Mouse (Mus musculus): ENCODE measurements around the gene Rnd1. TPM values are rescaled to one million over a fixed set of nuclear protein-coding genes. Genes with fewer than 3 reads are reported as not detected.

Rnd1 gene
- polyA plus RNA-seq, 1 experiment = not detected

GRCm38 (mm10) chr15:98685926-98686325, 8.7 kb upstream of the Rnd1 start:
- WGBS = 69% methylated on average over 3 of the region's 3 CpGs

GRCm38 (mm10) chr15:98683746-98684145, 6.5 kb upstream of the Rnd1 start:
- WGBS = 94% methylated on average over 1 of the region's 1 CpGs
- Histone ChIP-seq H3K4me1 (ENCODE audit: control insufficient read depth, insufficient read depth, low read length) (no peaks in the 10 kb centered on the region), H3K27ac (ENCODE audit: insufficient read depth, low read depth, low read length) (no peak overlapping the region), H3K4me3 (ENCODE audit: insufficient read depth, low read depth, low read length) (no peak overlapping the region)
- TF ChIP-seq POLR2A (IDR thresholded peaks at IDR 0.05; ENCODE audit: insufficient read depth, low read depth, low read length) (no peak), CTCF (IDR thresholded peaks at IDR 0.05; ENCODE audit: insufficient read depth, low read depth, low read length) (no peak)

More at GRCm38 (mm10) chr15:98685926-98686325, 8.7 kb upstream of the Rnd1 start:
- Histone ChIP-seq H3K4me3 (ENCODE audit: insufficient read depth, low read depth, low read length) (no peak overlapping the region), H3K4me1 (ENCODE audit: control insufficient read depth, insufficient read depth, low read length) (no peaks in the 10 kb centered on the region), H3K27ac (ENCODE audit: insufficient read depth, low read depth, low read length) (no peak overlapping the region)
- TF ChIP-seq CTCF (IDR thresholded peaks at IDR 0.05; ENCODE audit: insufficient read depth, low read depth, low read length) (no peak), POLR2A (IDR thresholded peaks at IDR 0.05; ENCODE audit: insufficient read depth, low read depth, low read length) (no peak)

- no peak overlapping the region for H3K27ac ChIP-seq (ENCODE audit: insufficient read depth, low read depth, low read length)
- no peak overlapping the region for H3K4me3 ChIP-seq (ENCODE audit: insufficient read depth, low read depth, low read length)
- WGBS = 77% methylated on average over 10 of the region's 10 CpGs
- TF ChIP-seq POLR2A (IDR thresholded peaks at IDR 0.05; ENCODE audit: insufficient read depth, low read depth, low read length) = no peak
- H3K4me1 ChIP-seq (ENCODE audit: control insufficient read depth, insufficient read depth, low read length) = no peaks in the 10 kb centered on the region
Measured at GRCm38 (mm10) chr15:98683177-98683576, 5.9 kb upstream of the Rnd1 start.

- Histone ChIP-seq H3K4me3 (ENCODE audit: insufficient read depth, low read depth, low read length) (no peak overlapping the region), H3K27ac (ENCODE audit: insufficient read depth, low read depth, low read length) (no peak overlapping the region), H3K4me1 (ENCODE audit: control insufficient read depth, insufficient read depth, low read length) (no peaks in the 10 kb centered on the region)
- TF ChIP-seq CTCF (IDR thresholded peaks at IDR 0.05; ENCODE audit: insufficient read depth, low read depth, low read length) = no peak
- TF ChIP-seq POLR2A (IDR thresholded peaks at IDR 0.05; ENCODE audit: insufficient read depth, low read depth, low read length) = no peak
- WGBS = 87% methylated on average over 7 of the region's 7 CpGs
Measured at GRCm38 (mm10) chr15:98681633-98682032, 4.4 kb upstream of the Rnd1 start.

GRCm38 (mm10) chr15:98680660-98681059, 3.4 kb upstream of the Rnd1 start:
- no peak for TF ChIP-seq CTCF (IDR thresholded peaks at IDR 0.05; ENCODE audit: insufficient read depth, low read depth, low read length)
- TF ChIP-seq POLR2A (IDR thresholded peaks at IDR 0.05; ENCODE audit: insufficient read depth, low read depth, low read length) = no peak
- Histone ChIP-seq H3K27ac (ENCODE audit: insufficient read depth, low read depth, low read length) (no peak overlapping the region), H3K4me3 (ENCODE audit: insufficient read depth, low read depth, low read length) (no peak overlapping the region), H3K4me1 (ENCODE audit: control insufficient read depth, insufficient read depth, low read length) (peaks cover 8% of the 10 kb centered on the region)
- WGBS = 77% methylated on average over 8 of the region's 8 CpGs

GRCm38 (mm10) chr15:98677977-98678376, 716 bp upstream of the Rnd1 start:
- Histone ChIP-seq H3K27ac (ENCODE audit: insufficient read depth, low read depth, low read length) (no peak overlapping the region), H3K4me3 (ENCODE audit: insufficient read depth, low read depth, low read length) (no peak overlapping the region), H3K4me1 (ENCODE audit: control insufficient read depth, insufficient read depth, low read length) (peaks cover 20% of the 10 kb centered on the region)
- TF ChIP-seq CTCF (IDR thresholded peaks at IDR 0.05; ENCODE audit: insufficient read depth, low read depth, low read length) = no peak
- no peak for TF ChIP-seq POLR2A (IDR thresholded peaks at IDR 0.05; ENCODE audit: insufficient read depth, low read depth, low read length)
- WGBS = 68% methylated on average over 7 of the region's 7 CpGs

GRCm38 (mm10) chr15:98676471-98676870, 790 bp downstream of the Rnd1 start:
- H3K27ac ChIP-seq (ENCODE audit: insufficient read depth, low read depth, low read length) = no peak overlapping the region
- 1% methylated on average over 9 of the region's 9 CpGs for WGBS
- TF ChIP-seq POLR2A (IDR thresholded peaks at IDR 0.05; ENCODE audit: insufficient read depth, low read depth, low read length) (no peak), CTCF (IDR thresholded peaks at IDR 0.05; ENCODE audit: insufficient read depth, low read depth, low read length) (no peak)
- H3K4me1 ChIP-seq (ENCODE audit: control insufficient read depth, insufficient read depth, low read length) = peaks cover 28% of the 10 kb centered on the region
- peak overlapping the region; percentile 43 for H3K4me3 ChIP-seq (ENCODE audit: insufficient read depth, low read depth, low read length)

GRCm38 (mm10) chr15:98675634-98676250, 1.5 kb downstream of the Rnd1 start:
- no peak for TF ChIP-seq POLR2A (IDR thresholded peaks at IDR 0.05; ENCODE audit: insufficient read depth, low read depth, low read length)
- TF ChIP-seq CTCF (IDR thresholded peaks at IDR 0.05; ENCODE audit: insufficient read depth, low read depth, low read length) = no peak
- peak overlapping the region; percentile 43 for H3K4me3 ChIP-seq (ENCODE audit: insufficient read depth, low read depth, low read length)
- 3% methylated on average over 14 of the region's 14 CpGs for WGBS
- H3K27ac ChIP-seq (ENCODE audit: insufficient read depth, low read depth, low read length) = no peak overlapping the region
- H3K4me1 ChIP-seq (ENCODE audit: control insufficient read depth, insufficient read depth, low read length) = peaks cover 28% of the 10 kb centered on the region

GRCm38 (mm10) chr15:98674994-98675545, 2.2 kb downstream of the Rnd1 start:
- Histone ChIP-seq H3K4me1 (ENCODE audit: control insufficient read depth, insufficient read depth, low read length) (peaks cover 28% of the 10 kb centered on the region), H3K27ac (ENCODE audit: insufficient read depth, low read depth, low read length) (no peak overlapping the region), H3K4me3 (ENCODE audit: insufficient read depth, low read depth, low read length) (peak overlapping the region; percentile 43)
- WGBS = 7% methylated on average over 11 of the region's 11 CpGs
- TF ChIP-seq POLR2A (IDR thresholded peaks at IDR 0.05; ENCODE audit: insufficient read depth, low read depth, low read length) (no peak), CTCF (IDR thresholded peaks at IDR 0.05; ENCODE audit: insufficient read depth, low read depth, low read length) (no peak)

Data from olfactory bulb, adult 2 months (tissue).